8 mouse cellular contexts compared by ENCODE assay signal in the genomic region with DNA sequence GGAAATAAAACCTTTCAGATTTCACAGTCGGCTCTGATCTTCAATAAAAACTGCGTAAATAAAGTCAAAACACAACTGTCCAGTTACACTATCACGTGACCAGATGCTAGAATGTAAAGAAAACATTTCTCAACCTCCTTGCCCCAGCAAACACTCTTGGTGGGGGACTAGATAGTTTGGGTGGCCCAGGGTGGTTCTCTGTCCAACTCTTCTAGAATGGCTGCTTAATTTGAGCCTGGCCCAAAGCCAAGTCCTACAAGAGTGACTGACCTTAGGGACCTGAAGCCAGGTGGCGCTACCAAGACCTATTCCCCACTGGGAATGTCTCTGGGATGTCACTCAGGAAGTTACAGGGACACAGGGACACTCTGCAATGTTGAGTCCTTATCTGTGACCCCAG. TPM values are rescaled to one million over a fixed set of nuclear protein-coding genes. Genes with fewer than 3 reads are reported as not detected.
DNase-seq lines count a peak whose midpoint lies in the region; ATAC-seq and TF ChIP-seq lines count a peak whose summit lies in the region.

No protein-coding gene starts in this region.

- H3K27ac ChIP-seq in kidney, adult 2 months (ENCODE audit: insufficient read depth, low read depth, low read length) = no peak overlapping the region
- peak overlapping the region; percentile 93 for H3K27ac ChIP-seq in heart, embryonic 13.5 days (replicated peaks)
- H3K27ac ChIP-seq in liver, embryonic 11.5 days (ENCODE audit: low read depth, low read length) = peak overlapping the region; percentile 79; the same call in 1 of the 2 replicates

- H3K4me3 ChIP-seq in kidney, adult 2 months (ENCODE audit: insufficient read depth, low read depth, low read length) = peak overlapping the region; percentile 57
- H3K4me3 ChIP-seq in heart, embryonic 13.5 days = peak overlapping the region; percentile 68
- peak overlapping the region; percentile 66 for H3K4me3 ChIP-seq in liver, embryonic 11.5 days (ENCODE audit: low read depth, low read length)

- no peaks in the 10 kb centered on the region; the same call in 1 of the 2 replicates for H3K27me3 ChIP-seq in kidney, adult 2 months (replicated peaks; ENCODE audit: control insufficient read depth, insufficient read depth, low read length)
- H3K27me3 ChIP-seq in heart, embryonic 13.5 days (replicated peaks) = peaks cover 15% of the 10 kb centered on the region
- 0 out of 2 replicates have a peak, but pooled peaks cover 5% of the 10 kb centered on the region for H3K27me3 ChIP-seq in liver, embryonic 11.5 days (replicated peaks; ENCODE audit: control insufficient read depth, insufficient read depth, low read length)

- H3K4me2 ChIP-seq in heart, embryonic 13.5 days = peak overlapping the region; percentile 77
- peak overlapping the region; percentile 90 for H3K4me2 ChIP-seq in liver, embryonic 11.5 days

- peak; percentile 19; the same call in 1 of the 2 replicates for TF ChIP-seq CTCF in kidney, adult 2 months (conservative IDR thresholded peaks at IDR 0.05; ENCODE audit: insufficient read depth, insufficient read length, low read depth, low read length)

- H3K9me3 ChIP-seq in heart, embryonic 13.5 days = no peaks in the 10 kb centered on the region
- H3K9me3 ChIP-seq in liver, embryonic 11.5 days (ENCODE audit: control insufficient read depth, low read length) = no peaks in the 10 kb centered on the region

- H3K9ac ChIP-seq in heart, embryonic 13.5 days = peak overlapping the region; percentile 86
- H3K9ac ChIP-seq in liver, embryonic 11.5 days (ENCODE audit: low read depth, low read length) = no peak overlapping the region; the same call in 1 of the 2 replicates

- no peaks in the 10 kb centered on the region for H3K36me3 ChIP-seq in kidney, adult 2 months (ENCODE audit: control insufficient read depth, insufficient read depth, low read length)
- peaks cover 12% of the 10 kb centered on the region; the same call in 1 of the 2 replicates for H3K36me3 ChIP-seq in heart, embryonic 13.5 days
- no peaks in the 10 kb centered on the region for H3K36me3 ChIP-seq in liver, embryonic 11.5 days (ENCODE audit: control insufficient read depth, insufficient read depth, low read length)

- no peak for ATAC-seq in heart, embryonic 13.5 days (ENCODE audit: extremely low read depth, insufficient number of reproducible peaks, low FRiP score, low TSS enrichment)
- ATAC-seq in liver, embryonic 11.5 days (replicated peaks; ENCODE audit: low FRiP score) = no peak
- no peak for ATAC-seq in CD4-positive, CD25-positive, alpha-beta regulatory T cell, adult 4 months

- DNase-seq in kidney, adult 2 months = peak; percentile 14
- DNase-seq in kidney, adult 18-20 months = no peak
- peak; percentile 59 for DNase-seq in cerebellum, adult 11-12 months
- DNase-seq in liver, embryonic 11.5 days (ENCODE audit: low spot score) = no peak
- DNase-seq in right cerebral cortex, postnatal 25 days = no peak
- no peak for DNase-seq in gastrocnemius, adult 18-20 months (ENCODE audit: low spot score)

- 61% methylated on average over 4 of the region's 4 CpGs for WGBS in kidney, adult 2 months
- WGBS in heart, embryonic 13.5 days = 41% methylated on average over 4 of the region's 4 CpGs
- WGBS in liver, embryonic 11.5 days = 49% methylated on average over 4 of the region's 4 CpGs

- no peaks in the 10 kb centered on the region for H3K4me1 ChIP-seq in kidney, adult 2 months (ENCODE audit: control insufficient read depth, insufficient read depth, low read length)
- peaks cover 12% of the 10 kb centered on the region for H3K4me1 ChIP-seq in heart, embryonic 13.5 days
- peaks cover 8% of the 10 kb centered on the region; the same call in 1 of the 2 replicates for H3K4me1 ChIP-seq in liver, embryonic 11.5 days (replicated peaks; ENCODE audit: control insufficient read depth, insufficient read depth, low read length)

- TF ChIP-seq POLR2A in kidney, adult 2 months (IDR thresholded peaks at IDR 0.05; ENCODE audit: low read depth, low read length) = no peak

RNA-seq across cellular contexts. Expression of a gene that starts 5.8 kb away (rescaled TPM):
- polyA plus RNA-seq in kidney, adult 2 months (2012; rRNA removed) = 0.38 and 1.1 TPM in 2 replicates
- 1.4 and 1.6 TPM in 2 replicates for polyA plus RNA-seq in heart, embryonic 13.5 days (2015; fragmentation: Nextera tagmentation; extraction: Ambion mirVana)
- polyA plus RNA-seq in liver, embryonic 11.5 days (2014; fragmentation: Nextera tagmentation; extraction: Ambion mirVana) = 1.4 and 1.7 TPM in 2 replicates
- not detected for total RNA-seq in gastrocnemius, adult 18-20 months (2021)
- 1 to 10 TPM; 2.8 TPM for polyA plus RNA-seq in CD4-positive, CD25-positive, alpha-beta regulatory T cell, adult 4 months (2017; shearing (Covaris generic))

Comparison
In these comparisons a context has a peak if more than half of its experiments do, and no peak if none do; other contexts are left out.
1. DNase-seq: peak in kidney, adult 2 months (single experiment) and cerebellum, adult 11-12 months (single experiment); none in kidney, adult 18-20 months (single experiment), liver, embryonic 11.5 days (single experiment), right cerebral cortex, postnatal 25 days (single experiment) and gastrocnemius, adult 18-20 months (single experiment).
2. Peak in every context shown above with its lines, with median percentiles within 50 percentile points of each other: H3K4me3 ChIP-seq.